Mouse (Mus musculus) midbrain, embryonic 12.5 days (tissue): ENCODE measurements around the gene Rapgef6. TPM values are rescaled to one million over a fixed set of nuclear protein-coding genes. Genes with fewer than 3 reads are reported as not detected.

Source experiments
- ATAC-seq: fragments of 200-750 bp; cut with Nextera tagmentation; 2 replicates; pipeline ENCODE4 v1.8.0; 2017; ENCODE audit warnings: low read depth, moderate TSS enrichment, moderate library complexity; ENCODE audit not compliant: low FRiP score
- H3K27ac ChIP-seq: fragments of 300-500 bp; sonication (generic); replicated peaks from 2 replicates; pipeline ENCODE4 v1.5.1; 2016; ENCODE audit warnings: mild to moderate bottlenecking
- H3K27me3 ChIP-seq: fragments of 300-500 bp; sonication (generic); 2 replicates; pipeline ENCODE4 v1.6.1; 2016; ENCODE audit warnings: mild to moderate bottlenecking
- H3K36me3 ChIP-seq: fragments of 300-500 bp; sonication (generic); 2 replicates; pipeline ENCODE4 v1.6.1; 2016
- H3K4me1 ChIP-seq: fragments of 300-500 bp; sonication (generic); 2 replicates; pipeline ENCODE4 v1.6.1; 2016
- H3K4me2 ChIP-seq: fragments of 300-500 bp; sonication (generic); replicated peaks from 2 replicates; pipeline ENCODE4 v1.6.1; 2016; ENCODE audit warnings: mild to moderate bottlenecking, moderate library complexity
- H3K4me3 ChIP-seq: fragments of 300-500 bp; sonication (generic); 2 replicates; pipeline ENCODE4 v1.5.1; 2016; ENCODE audit warnings: mild to moderate bottlenecking
- H3K9ac ChIP-seq: fragments of 300-500 bp; sonication (generic); replicated peaks from 2 replicates; pipeline ENCODE4 v1.6.1; 2016; ENCODE audit warnings: mild to moderate bottlenecking, moderate library complexity
- H3K9me3 ChIP-seq: fragments of 300-500 bp; sonication (generic); 2 replicates; pipeline ENCODE4 v1.6.1; 2016; ENCODE audit warnings: mild to moderate bottlenecking
- WGBS: fragments of 180-500 bp; shearing (Covaris S2); methylation state at CpG from one replicate; pipeline ENCODE4 v1.1.7; 2016; 5-methylcytosine and 5-hydroxymethylcytosine counted together
- polyA plus RNA-seq: library from polyadenylated mRNA; unstranded; fragments of >200 nt; fragmentation: Nextera tagmentation; extraction: Ambion mirVana; gene quantifications from 2 replicates; pipeline ENCODE4 v1.2.1, GENCODE M21; 2016

Gene Rapgef6
- polyA plus RNA-seq, 1 experiment from 2014 or later = 37.5 TPM

DNA sequence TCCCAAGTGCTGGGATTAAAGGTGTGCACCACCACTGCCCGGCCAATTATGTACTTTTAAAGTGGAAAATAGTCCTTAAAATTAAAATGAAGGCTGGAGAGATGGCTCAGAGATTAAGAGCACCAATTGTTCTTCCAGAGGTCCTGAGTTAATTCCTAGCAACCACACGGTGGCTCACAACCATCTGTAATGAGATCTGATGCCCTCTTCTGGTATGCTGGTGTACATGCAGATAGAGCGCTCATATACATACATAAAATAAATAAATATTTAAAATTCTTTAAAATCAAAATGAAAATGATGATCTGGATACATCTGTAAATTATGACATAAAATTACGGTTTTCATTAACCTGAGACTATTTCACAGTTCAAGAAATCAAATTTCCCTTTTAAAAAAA lies 123.8 kb downstream of the Rapgef6 start:
- Histone ChIP-seq H3K4me1 (no peaks in the 10 kb centered on the region), H3K27me3 (no peaks in the 10 kb centered on the region), H3K4me3 (no peak overlapping the region), H3K4me2 (no peak overlapping the region), H3K36me3 (peaks cover 19% of the 10 kb centered on the region), H3K9me3 (no peaks in the 10 kb centered on the region), H3K27ac (no peak overlapping the region), H3K9ac (no peak overlapping the region)
- WGBS = 91% methylated on average over 4 of the region's 4 CpGs
- no peak for ATAC-seq

DNA sequence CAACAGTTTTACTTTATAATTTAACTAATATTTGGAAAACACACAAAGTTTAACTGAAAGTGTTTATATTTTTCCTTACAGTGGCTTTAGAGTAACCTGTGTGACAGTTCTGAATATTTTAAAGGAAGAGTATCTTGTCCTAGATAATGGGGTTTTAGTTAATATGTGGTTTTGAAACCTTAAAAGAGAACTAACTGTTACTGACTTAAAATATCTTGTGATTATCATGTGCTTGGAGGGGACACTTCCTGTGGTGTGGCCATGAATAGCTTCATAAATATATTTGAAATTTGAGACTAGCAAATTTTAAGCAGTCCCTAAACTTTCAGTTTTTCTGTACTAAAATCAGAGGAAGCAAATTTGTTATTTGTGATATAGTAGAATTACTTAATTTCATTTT lies 125.9 kb downstream of the Rapgef6 start:
- Histone ChIP-seq H3K4me1 (no peaks in the 10 kb centered on the region), H3K9ac (no peak overlapping the region), H3K36me3 (0 out of 2 replicates have a peak, but pooled peaks cover 7% of the 10 kb centered on the region), H3K27me3 (no peaks in the 10 kb centered on the region), H3K9me3 (no peaks in the 10 kb centered on the region), H3K4me2 (no peak overlapping the region), H3K27ac (no peak overlapping the region), H3K4me3 (no peak overlapping the region)
- ATAC-seq = no peak

- H3K27me3 ChIP-seq = no peaks in the 10 kb centered on the region
- no peak overlapping the region for H3K4me3 ChIP-seq
- no peaks in the 10 kb centered on the region for H3K4me1 ChIP-seq
- no peak overlapping the region for H3K9ac ChIP-seq
- WGBS = 93% methylated on average over 2 of the region's 2 CpGs
- ATAC-seq = no peak
- H3K27ac ChIP-seq = no peak overlapping the region
- no peaks in the 10 kb centered on the region for H3K9me3 ChIP-seq
- peaks cover 8% of the 10 kb centered on the region; the same call in 1 of the 2 replicates for H3K36me3 ChIP-seq
- no peak overlapping the region for H3K4me2 ChIP-seq
These were observed 132.8 kb downstream of the Rapgef6 start for GRCm38 (mm10) chr11:54655420-54655819.

DNA sequence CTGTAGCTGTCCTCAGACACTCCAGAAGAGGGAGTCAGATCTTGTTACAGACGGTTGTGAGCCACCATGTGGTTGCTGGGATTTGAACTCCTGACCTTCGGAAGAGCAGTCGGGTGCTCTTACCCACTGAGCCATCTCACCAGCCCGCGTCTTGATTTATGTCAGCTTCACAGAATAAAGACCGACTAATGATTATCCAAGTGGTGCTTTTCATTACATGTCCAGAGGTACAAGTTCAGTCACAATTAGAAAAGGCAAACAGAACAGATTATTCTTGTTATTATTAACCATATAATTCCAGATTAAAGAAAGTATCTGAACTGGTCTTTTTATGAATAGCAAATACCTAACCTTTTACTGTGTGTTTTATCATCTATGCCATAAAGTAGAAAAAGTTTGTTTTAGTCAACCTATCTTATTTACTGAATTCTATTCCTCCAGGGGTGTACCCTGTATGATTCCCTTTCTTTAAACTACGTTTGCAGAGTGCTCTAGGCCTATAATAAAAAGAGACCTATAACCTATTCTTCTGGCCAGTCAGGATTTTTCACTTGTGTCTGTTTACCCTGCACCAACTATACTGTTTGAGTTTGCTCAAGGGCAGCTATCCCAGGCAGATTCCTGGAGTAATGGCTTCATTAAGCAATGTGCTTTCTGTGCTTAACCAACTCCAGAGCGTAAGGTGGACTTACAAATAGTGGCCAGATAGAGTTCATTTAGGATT lies 151.1 kb downstream of the Rapgef6 start:
- 82% methylated on average over 8 of the region's 8 CpGs for WGBS
- H3K4me2 ChIP-seq = no peak overlapping the region
- peaks cover 7% of the 10 kb centered on the region for H3K36me3 ChIP-seq
- H3K9ac ChIP-seq = no peak overlapping the region
- H3K27me3 ChIP-seq = no peaks in the 10 kb centered on the region
- no peak overlapping the region for H3K4me3 ChIP-seq
- no peaks in the 10 kb centered on the region for H3K4me1 ChIP-seq
- no peak for ATAC-seq
- no peak overlapping the region for H3K27ac ChIP-seq
- no peaks in the 10 kb centered on the region for H3K9me3 ChIP-seq

DNA sequence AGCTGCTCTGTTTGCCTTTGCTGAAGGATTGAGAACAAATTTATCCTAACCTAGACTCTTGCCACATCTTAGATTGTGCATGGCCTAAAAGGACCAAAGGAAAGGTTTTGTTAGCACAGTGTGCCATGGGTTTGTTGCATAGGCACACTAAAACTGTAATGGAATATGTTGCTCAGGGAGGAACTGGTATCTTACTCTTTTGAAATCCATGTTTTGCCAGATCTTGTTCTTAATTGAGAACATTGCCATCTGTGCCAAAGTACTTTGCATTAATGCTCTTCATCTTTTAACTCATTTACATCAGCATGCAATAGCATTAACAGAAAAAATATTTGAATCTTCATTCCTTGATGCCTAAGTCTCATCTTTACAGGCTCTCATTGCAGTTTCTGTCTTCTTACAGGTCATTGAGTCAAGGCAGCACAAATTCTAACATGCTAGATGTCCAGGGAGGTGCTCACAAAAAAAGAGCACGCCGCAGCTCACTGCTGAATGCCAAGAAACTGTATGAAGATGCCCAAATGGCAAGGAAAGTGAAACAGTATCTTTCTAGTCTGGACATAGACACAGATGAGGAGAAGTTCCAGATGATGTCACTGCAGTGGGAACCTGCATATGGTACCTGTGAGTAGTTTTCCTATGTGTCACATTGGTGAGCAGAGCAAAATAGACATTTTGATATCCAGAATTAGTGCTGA lies 153.3 kb downstream of the Rapgef6 start:
- WGBS = 98% methylated on average over 2 of the region's 2 CpGs
- ATAC-seq = no peak
- Histone ChIP-seq H3K4me3 (no peak overlapping the region), H3K27ac (no peak overlapping the region), H3K9ac (no peak overlapping the region), H3K36me3 (peaks cover 26% of the 10 kb centered on the region), H3K27me3 (no peaks in the 10 kb centered on the region), H3K9me3 (no peaks in the 10 kb centered on the region), H3K4me1 (no peaks in the 10 kb centered on the region), H3K4me2 (no peak overlapping the region)

DNA sequence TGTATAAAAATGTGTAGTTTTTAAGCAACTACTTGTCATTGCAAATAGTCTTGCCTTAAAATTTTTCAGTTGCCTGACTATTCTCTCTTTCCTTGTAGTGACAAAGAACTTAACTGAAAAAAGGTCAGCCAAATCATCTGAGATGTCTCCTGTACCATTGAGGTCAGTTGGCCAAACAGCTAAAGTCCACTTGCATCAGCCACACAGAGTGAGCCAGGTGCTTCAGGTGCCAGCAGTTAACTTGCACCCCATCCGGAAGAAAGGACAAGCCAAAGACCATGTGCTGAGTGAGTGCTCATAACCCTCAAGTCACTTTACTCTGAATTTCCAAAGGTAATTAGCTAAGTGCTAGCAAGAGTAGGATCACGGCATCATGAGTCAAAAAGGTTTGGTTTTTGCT lies 156.5 kb downstream of the Rapgef6 start:
- H3K4me3 ChIP-seq = no peak overlapping the region
- no peak overlapping the region for H3K9ac ChIP-seq
- peaks cover 37% of the 10 kb centered on the region for H3K36me3 ChIP-seq
- H3K9me3 ChIP-seq = no peaks in the 10 kb centered on the region
- H3K27ac ChIP-seq = no peak overlapping the region
- H3K4me2 ChIP-seq = no peak overlapping the region
- no peak for ATAC-seq
- H3K27me3 ChIP-seq = no peaks in the 10 kb centered on the region
- no peaks in the 10 kb centered on the region for H3K4me1 ChIP-seq
- 92% methylated on average over 2 of the region's 2 CpGs for WGBS

DNA sequence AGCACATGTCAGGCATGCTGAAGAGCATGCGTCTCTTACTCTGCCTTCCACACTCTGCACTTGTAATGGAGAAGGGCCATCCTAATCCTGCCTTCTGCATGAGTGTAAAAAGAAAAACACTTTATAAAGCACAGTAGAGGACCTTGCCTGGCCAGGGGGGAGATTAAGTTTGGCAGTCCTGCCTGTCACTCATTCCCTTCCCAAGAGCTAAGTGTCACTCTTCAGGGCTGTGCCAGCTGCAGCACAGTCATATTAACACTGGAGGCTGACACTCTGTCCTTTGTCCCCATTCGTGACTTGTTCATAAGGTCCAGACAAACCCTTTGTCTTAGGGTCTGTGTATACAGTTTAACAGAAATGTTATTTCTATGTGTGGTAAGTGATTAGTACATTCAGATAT lies 162.2 kb downstream of the Rapgef6 start:
- Histone ChIP-seq H3K4me1 (no peaks in the 10 kb centered on the region), H3K27ac (no peak overlapping the region), H3K4me3 (no peak overlapping the region), H3K36me3 (peaks cover 45% of the 10 kb centered on the region), H3K27me3 (no peaks in the 10 kb centered on the region), H3K9me3 (no peaks in the 10 kb centered on the region), H3K9ac (no peak overlapping the region), H3K4me2 (no peak overlapping the region)
- ATAC-seq = no peak
- WGBS = 86% methylated on average over 2 of the region's 2 CpGs

GRCm38 (mm10) chr11:54690171-54690570 lies 167.5 kb downstream of the Rapgef6 start:
- Histone ChIP-seq H3K27me3 (no peaks in the 10 kb centered on the region), H3K9ac (no peak overlapping the region), H3K9me3 (no peaks in the 10 kb centered on the region), H3K4me1 (no peaks in the 10 kb centered on the region), H3K36me3 (peaks cover 42% of the 10 kb centered on the region), H3K4me3 (no peak overlapping the region), H3K27ac (no peak overlapping the region), H3K4me2 (no peak overlapping the region)
- ATAC-seq = no peak
- WGBS = 89% methylated on average over 4 of the region's 4 CpGs

DNA sequence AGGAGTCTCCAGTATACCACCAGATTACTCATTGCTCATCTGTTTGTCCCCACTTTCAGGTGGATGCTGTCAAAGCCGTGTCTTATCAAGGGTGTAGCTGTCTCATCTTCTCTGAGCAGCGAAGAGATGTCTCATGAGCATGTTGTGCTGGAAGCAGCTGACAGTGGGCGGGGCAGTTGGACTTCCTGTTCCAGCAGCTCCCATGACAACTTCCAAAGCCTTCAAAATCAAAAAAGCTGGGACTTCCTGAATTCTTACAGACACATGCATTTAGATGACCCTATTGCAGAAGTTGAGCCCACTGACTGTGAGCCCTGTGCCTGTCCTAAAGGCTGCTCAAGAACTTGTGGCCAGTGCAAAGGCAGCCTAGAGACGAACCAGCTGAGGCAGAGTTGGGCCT lies 168.5 kb downstream of the Rapgef6 start:
- H3K9me3 ChIP-seq = no peaks in the 10 kb centered on the region
- H3K4me2 ChIP-seq = no peak overlapping the region
- H3K27ac ChIP-seq = no peak overlapping the region
- H3K4me3 ChIP-seq = no peak overlapping the region
- H3K27me3 ChIP-seq = no peaks in the 10 kb centered on the region
- no peak overlapping the region for H3K9ac ChIP-seq
- no peak for ATAC-seq
- no peaks in the 10 kb centered on the region for H3K4me1 ChIP-seq
- WGBS = 87% methylated on average over 4 of the region's 4 CpGs
- H3K36me3 ChIP-seq = peaks cover 45% of the 10 kb centered on the region

DNA sequence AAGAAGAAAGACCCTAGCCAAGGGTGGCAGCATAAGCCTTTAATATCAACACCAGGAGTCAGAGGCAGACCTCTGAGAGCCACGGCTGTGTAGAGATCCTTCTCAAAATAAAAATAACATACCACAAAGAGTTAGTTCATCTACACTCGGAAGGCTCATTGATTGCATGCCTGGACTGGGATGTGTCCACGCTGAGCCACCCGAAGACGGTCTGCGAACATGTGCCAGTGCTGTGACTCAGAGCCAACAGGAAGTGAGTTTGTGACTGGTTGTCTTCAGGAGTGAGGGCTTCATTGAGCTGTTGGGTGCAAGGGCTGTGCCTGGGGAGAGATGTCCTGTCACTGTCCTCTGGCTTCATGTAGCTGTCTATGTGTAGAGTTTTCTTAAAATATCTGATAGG lies 171.0 kb downstream of the Rapgef6 start:
- no peak for ATAC-seq
- WGBS = 95% methylated on average over 6 of the region's 6 CpGs
- Histone ChIP-seq H3K27ac (no peak overlapping the region), H3K9me3 (no peaks in the 10 kb centered on the region), H3K4me3 (no peak overlapping the region), H3K36me3 (peaks cover 49% of the 10 kb centered on the region), H3K4me2 (no peak overlapping the region), H3K27me3 (no peaks in the 10 kb centered on the region), H3K4me1 (no peaks in the 10 kb centered on the region), H3K9ac (no peak overlapping the region)

DNA sequence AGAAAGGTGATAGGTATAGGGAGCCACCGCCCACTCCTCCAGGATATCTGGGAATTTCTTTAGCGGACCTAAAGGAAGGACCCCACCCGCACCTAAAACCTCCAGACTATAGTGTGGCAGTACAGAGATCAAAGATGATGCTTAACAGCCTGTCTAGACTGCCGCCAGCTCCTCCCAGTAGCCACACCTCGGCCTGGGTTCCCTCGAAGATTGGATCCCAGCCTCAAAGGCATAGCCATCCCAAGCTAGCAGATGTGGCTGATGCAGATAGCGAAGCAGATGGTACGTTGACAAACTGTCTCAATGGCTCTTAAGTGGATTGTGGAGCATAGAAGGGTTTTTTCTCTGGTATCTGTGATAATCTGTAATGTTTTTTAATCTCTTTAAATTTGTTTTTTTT lies 171.6 kb downstream of the Rapgef6 start:
- Histone ChIP-seq H3K36me3 (peaks cover 51% of the 10 kb centered on the region), H3K4me3 (no peak overlapping the region), H3K27ac (no peak overlapping the region), H3K9me3 (no peaks in the 10 kb centered on the region), H3K4me2 (no peak overlapping the region), H3K27me3 (no peaks in the 10 kb centered on the region), H3K4me1 (no peaks in the 10 kb centered on the region), H3K9ac (no peak overlapping the region)
- 90% methylated on average over 8 of the region's 8 CpGs for WGBS
- no peak for ATAC-seq

GRCm38 (mm10) chr11:54695951-54696350 lies 173.3 kb downstream of the Rapgef6 start:
- H3K27ac ChIP-seq = no peak overlapping the region
- H3K27me3 ChIP-seq = no peaks in the 10 kb centered on the region
- H3K4me1 ChIP-seq = no peaks in the 10 kb centered on the region
- H3K9ac ChIP-seq = no peak overlapping the region
- H3K4me3 ChIP-seq = no peak overlapping the region
- H3K9me3 ChIP-seq = no peaks in the 10 kb centered on the region
- peaks cover 43% of the 10 kb centered on the region for H3K36me3 ChIP-seq
- no peak for ATAC-seq
- 72% methylated on average over 4 of the region's 4 CpGs for WGBS
- no peak overlapping the region for H3K4me2 ChIP-seq
